Mouse (Mus musculus) stomach, embryonic 16.5 days (tissue): ENCODE results near the gene Elovl6. TPM values are rescaled to one million over a fixed set of nuclear protein-coding genes. Genes with fewer than 3 reads are reported as not detected.
A peak's percentile ranks its signal among the peaks of the same experiment; 100 is the strongest.

Experiments
- ATAC-seq: fragments of 200-750 bp; cut with Nextera tagmentation; 2 replicates; pipeline ENCODE4 v1.8.0; 2017; ENCODE audit warnings: moderate number of reproducible peaks, moderate TSS enrichment; ENCODE audit not compliant: insufficient read depth, low FRiP score
- H3K27ac ChIP-seq: fragments of 300-500 bp; sonication (generic); 2 replicates; pipeline ENCODE4 v1.5.1; 2014; ENCODE audit warnings: low read length
- H3K27me3 ChIP-seq: fragments of 300-500 bp; sonication (generic); 2 replicates; pipeline ENCODE4 v1.6.1; 2014; ENCODE audit warnings: low read length, control low read depth, mixed read lengths; ENCODE audit not compliant: control insufficient read depth, insufficient read depth
- H3K36me3 ChIP-seq: fragments of 300-500 bp; sonication (generic); 2 replicates; pipeline ENCODE4 v1.6.1; 2014; ENCODE audit warnings: low read length; ENCODE audit not compliant: control insufficient read depth, insufficient read depth
- H3K4me1 ChIP-seq: fragments of 300-500 bp; sonication (generic); 2 replicates; pipeline ENCODE4 v1.6.1; 2014; ENCODE audit warnings: low read length, control low read depth, mixed read lengths; ENCODE audit not compliant: control insufficient read depth, insufficient read depth
- H3K4me2 ChIP-seq: fragments of 300-500 bp; sonication (generic); 2 replicates; pipeline ENCODE4 v1.6.1; 2014; ENCODE audit warnings: low read depth, low read length, mixed read lengths
- H3K4me3 ChIP-seq: fragments of 300-500 bp; sonication (generic); replicated peaks from 2 replicates; pipeline ENCODE4 v1.5.1; 2014; ENCODE audit warnings: mild to moderate bottlenecking, low read length
- H3K9ac ChIP-seq: fragments of 300-500 bp; sonication (generic); 2 replicates; pipeline ENCODE4 v1.6.1; 2014; ENCODE audit warnings: low read length
- H3K9me3 ChIP-seq: fragments of 300-500 bp; sonication (generic); replicated peaks from 2 replicates; pipeline ENCODE4 v1.6.1; 2016; ENCODE audit warnings: low read length, control low read depth; ENCODE audit not compliant: control insufficient read depth
- WGBS: fragments of 180-500 bp; shearing (Covaris S2); extraction: QIAGEN DNeasy Blood & Tissue Kit; methylation state at CpG from one replicate; pipeline ENCODE4 v1.1.7; 2014; 5-methylcytosine and 5-hydroxymethylcytosine counted together
- polyA plus RNA-seq: library from polyadenylated mRNA; unstranded; fragments of >200 nt; fragmentation: Nextera tagmentation; extraction: Ambion mirVana; gene quantifications from 2 replicates; pipeline ENCODE4 v1.2.1, GENCODE M21; 2015

Elovl6 gene
- 27.5 and 31.5 TPM in 2 replicates for polyA plus RNA-seq

DNA sequence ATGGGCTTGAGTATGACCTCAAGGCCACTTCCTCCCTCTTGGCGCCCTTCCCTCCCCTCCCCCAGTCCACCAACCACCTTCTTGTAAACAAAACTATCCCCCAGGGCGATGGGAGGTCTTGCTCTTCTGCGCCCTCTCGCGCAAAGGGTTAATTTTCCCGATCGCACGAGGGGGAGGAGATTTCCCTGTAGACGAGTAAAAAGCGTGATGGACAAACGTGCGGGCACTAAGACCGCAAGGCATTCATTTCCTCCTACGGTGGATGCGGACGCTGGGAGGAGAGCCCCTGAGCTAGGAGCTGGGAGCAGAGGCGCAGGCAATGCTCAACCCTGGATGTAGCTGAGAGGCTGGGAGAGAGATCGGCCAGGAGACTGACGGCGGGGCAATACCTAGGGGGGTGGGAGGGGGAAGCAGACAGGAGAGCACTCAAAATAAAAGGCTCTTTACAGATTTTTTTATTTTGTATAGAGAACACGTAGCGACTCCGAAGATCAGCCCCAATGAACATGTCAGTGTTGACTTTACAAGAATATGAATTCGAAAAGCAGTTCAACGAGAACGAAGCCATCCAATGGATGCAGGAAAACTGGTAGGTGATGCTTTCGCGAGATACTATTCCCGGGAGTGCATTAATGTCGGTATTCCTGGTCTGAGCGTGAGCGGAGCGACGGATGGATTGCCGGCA, at the start of gene Elovl6:
Gene Elovl6, plus strand, starts transcription at position 176 of the 685 bp plus-strand sequence.
- peak; percentile 34; the same call in 1 of the 2 replicates for ATAC-seq
- no peaks in the 10 kb centered on the region for H3K9me3 ChIP-seq
- H3K4me2 ChIP-seq = peak within 1 kb of the TSS; percentile 72
- no peaks in the 10 kb centered on the region for H3K36me3 ChIP-seq
- peak within 1 kb of the TSS; percentile 92 for H3K9ac ChIP-seq
- H3K27me3 ChIP-seq = no peaks in the 10 kb centered on the region
- peaks cover 17% of the 10 kb centered on the region for H3K4me1 ChIP-seq
- peak within 1 kb of the TSS; percentile 96 for H3K27ac ChIP-seq
- peak within 1 kb of the TSS; percentile 72 for H3K4me3 ChIP-seq
- under 1% methylated on average over 35 of the region's 35 CpGs for WGBS

DNA sequence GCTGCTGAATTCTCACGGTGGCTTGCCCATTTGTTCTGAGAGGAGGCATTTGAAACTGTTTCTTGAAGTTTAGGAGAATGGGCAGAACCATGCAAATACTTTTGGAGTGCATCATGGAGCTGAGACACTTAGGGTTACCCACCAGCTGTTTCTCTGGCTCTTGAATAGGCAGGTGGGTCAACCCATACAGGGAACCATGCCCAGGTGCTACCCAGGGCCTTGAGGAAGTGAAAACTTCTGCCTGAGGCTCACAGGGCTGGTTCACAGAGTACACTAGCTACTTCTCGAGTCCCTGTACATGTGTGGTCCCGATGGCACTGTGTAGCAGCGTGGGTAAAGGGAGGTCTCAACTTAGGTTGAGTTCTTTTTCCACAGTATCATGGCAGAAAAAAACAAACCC, 43.4 kb upstream of the Elovl6 start:
- no peaks in the 10 kb centered on the region for H3K4me1 ChIP-seq
- 85% methylated on average over 4 of the region's 4 CpGs for WGBS
- no peaks in the 10 kb centered on the region for H3K36me3 ChIP-seq
- no peak for ATAC-seq
- no peaks in the 10 kb centered on the region for H3K27me3 ChIP-seq
- no peak overlapping the region for H3K4me2 ChIP-seq
- H3K9me3 ChIP-seq = no peaks in the 10 kb centered on the region
- H3K27ac ChIP-seq = no peak overlapping the region
- no peak overlapping the region for H3K4me3 ChIP-seq
- H3K9ac ChIP-seq = no peak overlapping the region

DNA sequence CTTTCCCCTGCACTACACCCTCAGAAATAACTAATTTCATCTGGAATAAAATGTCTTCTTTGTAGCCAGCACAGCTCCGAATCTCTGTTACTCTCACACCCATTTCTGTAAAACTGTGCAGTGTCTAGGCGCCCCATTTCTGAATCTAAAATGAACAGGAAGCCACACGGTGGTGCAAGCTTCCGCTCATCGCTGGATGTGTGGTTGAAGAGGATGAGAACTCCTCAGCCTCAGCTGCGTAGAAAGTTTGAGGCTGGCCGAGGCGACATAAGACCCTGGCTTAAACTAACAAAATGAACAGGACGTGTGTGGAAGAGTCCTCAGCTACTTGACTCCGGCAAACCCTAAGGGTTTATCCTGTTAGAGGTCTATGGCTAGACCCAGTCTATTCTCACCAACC, 38.0 kb upstream of the Elovl6 start:
- Histone ChIP-seq H3K27me3 (no peaks in the 10 kb centered on the region), H3K9ac (no peak overlapping the region), H3K27ac (no peak overlapping the region), H3K9me3 (no peaks in the 10 kb centered on the region), H3K4me1 (no peaks in the 10 kb centered on the region), H3K4me3 (no peak overlapping the region), H3K4me2 (no peak overlapping the region), H3K36me3 (no peaks in the 10 kb centered on the region)
- ATAC-seq = no peak
- 82% methylated on average over 10 of the region's 10 CpGs for WGBS

DNA sequence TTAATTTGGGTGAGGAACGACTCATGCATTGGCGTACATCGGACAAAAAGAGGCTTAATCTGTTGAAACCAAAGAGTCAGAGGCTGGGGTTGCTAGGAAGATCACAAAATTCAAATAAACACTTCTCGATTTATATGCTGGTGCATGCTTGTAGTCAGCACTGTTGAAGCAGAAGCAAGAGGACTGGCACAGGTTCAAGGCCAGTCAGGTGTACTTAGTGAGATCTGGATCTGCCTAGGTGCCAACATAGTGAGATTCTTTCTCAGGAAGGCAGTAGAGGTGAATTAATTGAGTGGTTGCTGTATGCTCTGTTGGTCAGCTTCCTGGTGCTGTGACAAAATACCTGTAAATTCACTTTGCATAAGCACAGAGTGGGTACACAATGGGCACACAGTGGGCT, 37.4 kb upstream of the Elovl6 start:
- Histone ChIP-seq H3K4me2 (no peak overlapping the region), H3K27me3 (no peaks in the 10 kb centered on the region), H3K27ac (no peak overlapping the region), H3K9ac (no peak overlapping the region), H3K4me1 (no peaks in the 10 kb centered on the region), H3K36me3 (no peaks in the 10 kb centered on the region), H3K9me3 (no peaks in the 10 kb centered on the region), H3K4me3 (no peak overlapping the region)
- 63% methylated on average over 4 of the region's 4 CpGs for WGBS
- no peak for ATAC-seq

DNA sequence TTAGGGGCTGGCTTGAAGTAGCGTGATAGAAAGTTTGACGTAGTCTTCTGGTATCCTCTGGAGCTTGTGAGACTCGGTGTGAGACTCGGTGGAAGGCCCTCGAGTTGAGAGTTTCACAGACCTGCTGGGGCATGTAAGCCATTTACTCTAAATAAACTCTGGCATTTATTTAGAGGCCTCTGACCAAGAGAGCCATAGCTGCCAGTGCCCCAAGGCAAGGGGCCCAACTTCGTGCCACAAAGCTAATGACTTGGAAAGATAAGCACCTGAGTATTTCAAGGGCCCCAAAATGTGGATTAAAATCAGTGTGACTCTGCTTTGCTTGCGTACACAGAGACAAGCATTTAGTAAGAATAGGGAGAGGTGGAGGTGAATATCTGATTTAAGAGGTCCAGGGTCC, 28.4 kb upstream of the Elovl6 start:
- Histone ChIP-seq H3K4me3 (no peak overlapping the region), H3K4me1 (no peaks in the 10 kb centered on the region), H3K4me2 (no peak overlapping the region), H3K9ac (no peak overlapping the region), H3K27ac (no peak overlapping the region), H3K36me3 (no peaks in the 10 kb centered on the region), H3K9me3 (no peaks in the 10 kb centered on the region), H3K27me3 (no peaks in the 10 kb centered on the region)
- no peak for ATAC-seq
- 77% methylated on average over 7 of the region's 7 CpGs for WGBS

DNA sequence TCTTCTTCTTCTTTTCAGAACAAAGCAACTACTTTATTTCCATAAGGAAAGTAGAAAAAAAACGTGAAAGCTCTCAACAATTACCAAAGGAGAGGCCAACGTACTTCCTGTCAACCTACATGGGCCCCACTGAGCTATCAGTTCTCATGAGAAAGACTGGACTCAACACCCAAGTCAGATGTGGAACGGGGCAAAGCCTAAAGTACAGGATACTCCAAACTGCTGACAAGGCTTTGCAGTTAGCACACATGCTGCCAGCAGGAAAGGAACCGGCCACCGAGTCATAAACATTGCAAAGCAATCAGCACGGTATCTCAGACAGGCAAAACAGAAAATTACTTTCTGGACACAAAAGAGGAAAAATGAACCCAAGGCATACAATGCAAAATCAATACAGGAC, 27.2 kb upstream of the Elovl6 start:
- no peak overlapping the region for H3K27ac ChIP-seq
- H3K4me1 ChIP-seq = no peaks in the 10 kb centered on the region
- no peaks in the 10 kb centered on the region for H3K36me3 ChIP-seq
- no peaks in the 10 kb centered on the region for H3K27me3 ChIP-seq
- H3K4me3 ChIP-seq = no peak overlapping the region
- H3K4me2 ChIP-seq = no peak overlapping the region
- no peak overlapping the region for H3K9ac ChIP-seq
- ATAC-seq = no peak
- WGBS = 61% methylated on average over 6 of the region's 6 CpGs
- H3K9me3 ChIP-seq = no peaks in the 10 kb centered on the region

DNA sequence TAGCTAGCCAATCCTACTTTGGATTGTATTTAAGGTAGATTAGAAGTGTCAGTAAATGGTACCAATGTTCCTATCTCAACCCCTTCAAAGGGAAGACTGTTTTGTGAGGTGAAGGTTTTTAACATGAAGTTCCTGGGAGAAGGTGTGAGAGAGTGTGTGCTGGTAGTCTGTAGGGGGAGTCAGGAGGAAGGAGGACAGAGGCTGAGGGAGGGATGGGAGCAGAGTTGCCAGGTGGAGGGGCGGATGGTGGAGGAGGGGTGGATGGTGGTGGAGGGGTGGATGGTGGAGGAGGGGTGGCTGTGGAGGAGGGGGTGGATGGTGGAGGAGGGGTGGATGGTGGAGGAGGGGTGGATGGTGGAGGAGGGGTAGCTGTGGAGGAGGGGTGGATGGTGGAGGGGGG, 24.4 kb upstream of the Elovl6 start:
- ATAC-seq = no peak
- 83% methylated on average over 1 of the region's 1 CpGs for WGBS
- H3K36me3 ChIP-seq = no peaks in the 10 kb centered on the region

DNA sequence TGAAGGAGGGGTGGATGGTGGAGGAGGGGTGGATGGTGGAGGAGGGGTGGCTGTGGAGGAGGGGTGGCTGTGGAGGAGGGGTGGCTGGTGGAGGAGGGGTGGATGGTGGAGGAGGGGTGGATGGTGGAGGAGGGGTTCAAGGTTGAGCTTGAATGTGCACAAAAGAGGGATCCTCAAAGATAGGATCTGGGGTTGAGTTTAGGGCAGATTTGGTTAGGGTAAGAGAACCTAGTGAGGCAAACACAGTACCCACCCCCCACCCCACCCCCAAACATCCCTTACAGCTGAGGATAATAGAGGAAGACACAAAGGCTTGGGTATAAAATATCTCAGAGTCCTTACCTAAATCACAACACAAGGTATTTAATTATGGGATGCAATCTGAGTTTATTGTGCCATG, 23.6 kb upstream of the Elovl6 start:
- Histone ChIP-seq H3K9ac (no peak overlapping the region), H3K4me3 (no peak overlapping the region), H3K36me3 (no peaks in the 10 kb centered on the region), H3K27ac (no peak overlapping the region), H3K4me2 (no peak overlapping the region), H3K4me1 (no peaks in the 10 kb centered on the region), H3K9me3 (no peaks in the 10 kb centered on the region; the same call in 1 of the 2 replicates), H3K27me3 (no peaks in the 10 kb centered on the region)
- no peak for ATAC-seq

More for the DNA sequence above, 24.4 kb upstream of the Elovl6 start:
- Histone ChIP-seq H3K27me3 (no peaks in the 10 kb centered on the region), H3K4me3 (no peak overlapping the region), H3K27ac (no peak overlapping the region), H3K9ac (no peak overlapping the region), H3K4me2 (no peak overlapping the region), H3K4me1 (no peaks in the 10 kb centered on the region), H3K9me3 (no peaks in the 10 kb centered on the region)

DNA sequence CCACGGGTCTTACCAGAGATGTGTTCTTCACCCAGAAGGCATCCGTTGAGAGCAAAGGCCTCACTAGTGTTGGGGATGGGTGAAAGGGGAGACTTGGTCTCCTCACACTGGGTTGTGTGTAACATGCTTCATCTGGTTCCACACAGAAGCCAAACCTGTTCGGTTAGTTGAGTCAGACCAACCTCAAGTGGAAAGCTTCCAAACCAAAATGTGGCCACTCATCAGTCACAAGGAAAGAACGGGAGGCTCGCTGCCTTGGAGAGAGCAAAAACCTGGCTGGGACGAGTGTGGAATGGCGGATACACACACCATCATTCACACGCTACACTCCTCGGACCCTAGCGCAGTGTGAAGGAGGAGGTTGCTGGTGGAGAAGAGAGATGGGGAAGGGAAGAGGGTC, 22.4 kb upstream of the Elovl6 start:
- no peaks in the 10 kb centered on the region for H3K4me1 ChIP-seq
- H3K36me3 ChIP-seq = no peaks in the 10 kb centered on the region
- no peak overlapping the region for H3K4me3 ChIP-seq
- no peak overlapping the region for H3K27ac ChIP-seq
- no peaks in the 10 kb centered on the region for H3K27me3 ChIP-seq
- WGBS = 69% methylated on average over 10 of the region's 10 CpGs
- no peaks in the 10 kb centered on the region; the same call in 1 of the 2 replicates for H3K9me3 ChIP-seq
- peak; percentile 47 for ATAC-seq
- no peak overlapping the region for H3K4me2 ChIP-seq
- no peak overlapping the region for H3K9ac ChIP-seq
